Mouse (Mus musculus): ENCODE measurements around the gene Txndc9.
"Not testable (repeated sequence)": the region's sequence is repeated elsewhere in the genome, so short reads cannot be mapped to it uniquely, and the experiment has no call there.

Txndc9 gene

GRCm38 (mm10) chr1:37997867-37998266 lies at the start of gene Txndc9, which contains the start of gene Eif5b:
Gene Txndc9, minus strand, starts transcription at chr1:37997893.
Gene Eif5b, plus strand, starts transcription at chr1:37998010.
- peak; percentile 92 for DNase-seq (ENCODE audit: low read depth)

GRCm38 (mm10) chr1:38038898-38039297 lies 41.2 kb upstream of the Txndc9 start:
- peak; percentile 82 for DNase-seq (ENCODE audit: low read depth)

DNA sequence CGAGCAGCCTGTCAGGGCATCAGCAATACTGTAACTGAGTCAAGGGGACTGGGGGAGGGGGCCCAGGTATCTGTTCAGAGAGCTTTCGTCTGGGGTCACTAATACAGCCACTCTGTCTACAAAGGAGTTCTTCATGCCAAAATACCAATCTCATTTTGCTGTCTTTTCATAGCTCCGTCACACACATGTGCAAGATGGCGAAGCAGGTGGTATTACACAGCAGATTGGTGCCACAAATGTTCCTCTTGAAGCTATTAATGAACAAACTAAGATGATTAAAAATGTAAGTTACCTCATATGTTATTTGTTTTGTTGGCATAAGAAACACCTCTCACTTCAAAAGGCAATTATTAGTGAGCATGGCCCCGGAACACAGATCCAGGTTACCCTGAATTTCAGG lies 39.7 kb upstream of the Txndc9 start:
- no peak for DNase-seq (ENCODE audit: low read depth)

DNA sequence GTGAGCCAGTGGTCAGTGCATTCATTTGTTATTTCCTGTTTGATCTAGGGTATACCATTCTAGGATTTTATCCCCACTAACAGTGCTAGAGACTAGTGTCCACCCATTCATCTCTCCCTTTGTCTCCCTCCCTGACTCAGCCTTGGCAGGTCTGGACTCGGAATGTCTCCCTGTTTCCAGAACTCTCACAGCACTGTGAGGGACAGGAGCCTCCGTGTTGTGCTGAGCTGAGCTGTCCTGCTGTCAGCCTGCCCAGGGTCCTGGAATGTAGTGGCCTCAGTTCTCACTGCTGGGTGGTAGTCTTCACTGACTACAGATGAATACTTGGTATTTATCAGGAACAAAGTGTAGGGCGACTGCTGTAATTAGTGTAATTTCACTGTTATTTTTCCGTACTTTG lies 37.8 kb upstream of the Txndc9 start:
- DNase-seq (ENCODE audit: low read depth) = no peak

DNA sequence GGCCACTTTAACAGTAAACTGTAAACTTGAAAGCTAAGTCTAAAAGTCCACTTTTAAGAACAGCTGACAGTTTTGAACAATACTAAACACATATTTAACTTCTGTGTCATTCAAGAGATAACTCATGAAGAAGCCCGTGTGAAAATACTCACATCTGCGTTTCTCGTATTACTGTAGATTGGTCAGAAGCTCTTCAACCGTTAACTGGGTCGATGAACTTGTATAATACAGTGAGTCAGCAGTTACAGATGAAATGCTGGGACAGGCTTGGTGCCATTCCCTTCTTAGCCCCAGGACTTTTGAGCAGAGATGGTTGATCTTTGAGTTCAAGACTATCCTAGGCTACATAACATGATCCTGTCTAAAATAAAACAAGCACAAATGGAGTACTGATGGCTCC lies 33.7 kb upstream of the Txndc9 start:
- no peak for DNase-seq (ENCODE audit: low read depth)

DNA sequence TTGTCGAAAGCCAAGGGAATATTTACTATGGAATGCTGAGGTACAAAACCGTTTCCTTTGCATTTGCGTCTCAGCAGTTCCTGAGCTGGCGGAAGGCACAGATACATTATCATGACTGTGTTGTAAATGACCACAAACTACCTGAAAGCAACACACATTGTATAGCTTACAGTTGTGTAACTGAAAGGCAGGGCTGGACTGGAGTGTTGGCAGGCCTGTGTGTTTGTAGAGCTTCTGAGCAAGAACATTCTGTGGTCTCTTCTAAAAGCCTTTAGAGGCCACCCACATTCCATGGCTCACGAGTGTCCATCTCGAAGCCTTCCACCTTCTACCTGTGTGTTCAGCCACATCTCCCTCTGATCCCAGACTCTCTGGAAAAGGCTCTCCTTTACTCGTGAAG lies 29.6 kb upstream of the Txndc9 start:
- DNase-seq (ENCODE audit: low read depth) = no peak

DNA sequence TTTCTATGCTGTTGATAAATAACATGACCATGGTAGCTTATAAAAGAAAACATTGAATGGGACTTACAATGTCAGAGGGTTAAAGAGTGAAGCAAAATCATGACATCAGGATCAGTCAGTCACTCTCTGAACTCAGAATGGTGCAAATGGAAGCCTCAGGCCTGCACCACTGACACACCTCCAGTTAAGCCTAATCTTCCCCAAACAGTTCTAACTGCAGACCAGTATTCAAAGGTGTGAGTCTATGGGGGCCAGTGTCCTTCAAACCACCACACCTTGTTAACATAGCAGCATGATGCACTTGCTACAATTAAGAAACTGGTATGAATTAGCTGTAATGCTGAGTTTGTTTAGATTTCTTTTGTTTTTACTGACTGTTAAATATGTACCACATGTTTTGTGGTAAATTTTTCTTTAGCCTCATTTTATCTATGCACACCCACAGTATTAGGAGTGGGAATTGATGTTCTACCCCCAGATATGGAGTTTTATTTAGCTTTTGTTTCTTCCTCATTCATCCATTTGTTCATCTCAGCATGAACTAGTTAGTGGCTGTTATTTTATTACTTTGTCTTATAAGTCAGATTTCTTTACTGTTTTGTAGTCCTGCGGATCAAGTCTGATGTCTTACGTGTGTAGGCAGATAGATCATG lies 17.0 kb upstream of the Txndc9 start:
- no peak for DNase-seq (ENCODE audit: low read depth)

DNA sequence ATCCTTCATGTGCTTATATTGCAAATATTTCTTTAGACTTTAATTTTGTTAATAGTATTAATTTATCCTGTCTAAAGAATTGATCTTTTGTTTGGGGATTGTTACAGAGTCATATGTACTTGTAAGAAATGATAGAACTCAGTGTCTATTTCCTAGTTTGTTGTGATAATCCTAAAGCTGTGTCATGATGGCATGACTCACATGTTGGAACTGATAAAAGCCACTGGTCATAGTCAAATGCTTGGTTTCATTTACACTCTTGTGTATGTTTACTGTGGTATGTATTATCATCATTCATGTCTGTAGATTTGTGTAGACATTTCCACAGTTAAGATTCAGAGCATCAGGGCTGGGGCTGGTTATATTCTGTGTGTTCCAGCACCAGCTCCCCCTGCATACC lies 14.8 kb upstream of the Txndc9 start:
- peak; percentile 54 for DNase-seq (ENCODE audit: low read depth)

GRCm38 (mm10) chr1:38012104-38012503 lies 14.4 kb upstream of the Txndc9 start:
- DNase-seq (ENCODE audit: low read depth) = peak; percentile 43

DNA sequence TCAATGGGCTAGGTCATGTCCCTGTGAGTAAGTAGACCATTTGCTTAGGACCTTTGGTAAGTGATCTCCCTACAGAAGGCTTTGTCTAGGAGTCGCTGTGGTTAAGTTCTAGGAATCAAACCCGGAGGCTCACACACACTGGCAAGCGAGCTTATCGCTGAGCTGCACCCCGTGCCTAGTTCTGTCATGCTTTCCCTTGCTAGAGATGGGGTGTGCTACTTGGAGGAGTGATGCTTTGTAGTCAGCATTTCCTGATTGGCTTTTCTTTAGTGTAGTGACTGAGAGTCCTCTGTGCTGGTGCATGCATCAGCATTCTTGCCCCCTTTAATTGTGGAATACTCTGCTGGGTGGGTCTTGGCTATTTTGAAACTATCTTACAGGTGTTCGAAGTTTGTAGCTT lies 14.0 kb upstream of the Txndc9 start:
- peak; percentile 29 for DNase-seq (ENCODE audit: low read depth)

GRCm38 (mm10) chr1:38006741-38007140 lies 9.0 kb upstream of the Txndc9 start:
- DNase-seq (ENCODE audit: low read depth) = no peak

DNA sequence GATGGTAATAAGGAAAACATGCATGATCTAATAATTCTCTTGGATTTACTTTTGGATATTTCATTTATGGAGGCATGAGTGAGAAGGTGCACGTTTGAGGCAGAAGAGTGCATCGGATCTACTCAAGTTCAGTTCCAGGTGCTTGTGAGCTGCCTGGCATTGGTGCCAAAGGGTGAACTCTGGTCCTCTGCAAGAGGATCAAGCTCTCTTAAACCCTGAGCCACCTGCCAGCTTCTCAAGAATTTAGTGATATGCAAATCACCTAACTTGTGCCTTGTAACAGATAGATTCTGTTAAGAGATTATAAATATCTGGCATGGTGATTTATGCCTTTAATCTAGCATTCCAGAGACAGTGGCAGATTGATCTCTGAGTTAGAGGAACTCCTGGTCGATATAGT lies 5.4 kb upstream of the Txndc9 start:
- no peak for DNase-seq (ENCODE audit: low read depth)

DNA sequence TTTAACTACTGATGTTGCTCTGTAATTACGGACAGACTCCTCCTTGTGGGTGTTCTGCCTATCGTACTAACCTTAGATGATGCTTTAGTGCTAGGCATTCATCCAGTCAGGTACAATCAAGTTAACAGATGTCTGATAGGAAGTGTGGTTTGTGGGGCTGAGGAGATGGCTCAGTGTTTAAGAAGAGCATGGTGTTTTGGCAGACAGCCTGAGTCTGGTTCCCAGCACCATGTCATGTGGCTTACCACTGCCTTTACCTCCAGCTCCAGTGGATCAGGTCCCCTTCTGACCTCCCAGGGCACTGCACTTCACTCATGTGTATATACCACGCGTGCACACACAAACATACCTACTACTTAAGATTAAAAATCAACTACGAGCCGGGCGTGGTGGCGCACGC lies 4.3 kb upstream of the Txndc9 start:
- DNase-seq (ENCODE audit: low read depth) = peak; percentile 67

DNA sequence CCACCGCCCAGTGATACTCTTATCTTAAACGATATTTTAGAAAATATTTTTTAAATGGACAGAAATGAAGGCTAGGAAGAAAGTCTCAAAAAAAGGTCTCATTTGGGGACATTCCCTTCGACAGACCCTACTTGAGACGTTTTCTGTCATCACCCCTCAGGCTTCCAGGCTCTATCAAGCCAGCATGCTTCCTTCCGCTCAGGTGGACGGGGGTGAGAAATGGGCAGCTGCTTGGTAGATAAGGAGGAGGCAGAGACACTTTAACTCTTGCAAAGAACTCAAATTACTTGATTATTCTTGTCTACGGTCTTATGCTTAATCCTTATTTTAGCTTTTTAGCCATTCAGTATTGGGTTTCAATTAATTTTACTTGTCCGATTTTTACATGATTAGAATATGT lies 3.2 kb upstream of the Txndc9 start:
- no peak for DNase-seq (ENCODE audit: low read depth)

DNA sequence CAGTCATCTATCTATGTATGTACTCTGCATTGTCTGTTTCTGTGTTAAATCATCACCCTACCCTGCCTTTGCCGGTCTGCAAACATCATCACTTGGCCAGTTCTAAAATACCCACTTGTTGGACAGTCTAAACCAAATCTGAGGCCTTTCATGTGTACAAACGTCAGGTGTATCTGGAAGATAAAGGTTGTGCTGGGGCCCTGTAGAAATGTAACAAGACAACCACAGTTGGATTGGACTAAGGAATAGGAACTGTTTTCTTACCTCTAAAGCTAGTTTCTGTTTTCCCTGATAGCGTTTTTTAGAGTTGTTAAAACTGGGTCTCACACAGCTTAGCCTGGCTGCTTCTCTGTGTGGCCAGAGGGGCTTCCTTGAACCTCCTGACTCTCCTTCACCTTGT lies 1.9 kb upstream of the Txndc9 start:
- no peak for DNase-seq (ENCODE audit: low read depth)

DNA sequence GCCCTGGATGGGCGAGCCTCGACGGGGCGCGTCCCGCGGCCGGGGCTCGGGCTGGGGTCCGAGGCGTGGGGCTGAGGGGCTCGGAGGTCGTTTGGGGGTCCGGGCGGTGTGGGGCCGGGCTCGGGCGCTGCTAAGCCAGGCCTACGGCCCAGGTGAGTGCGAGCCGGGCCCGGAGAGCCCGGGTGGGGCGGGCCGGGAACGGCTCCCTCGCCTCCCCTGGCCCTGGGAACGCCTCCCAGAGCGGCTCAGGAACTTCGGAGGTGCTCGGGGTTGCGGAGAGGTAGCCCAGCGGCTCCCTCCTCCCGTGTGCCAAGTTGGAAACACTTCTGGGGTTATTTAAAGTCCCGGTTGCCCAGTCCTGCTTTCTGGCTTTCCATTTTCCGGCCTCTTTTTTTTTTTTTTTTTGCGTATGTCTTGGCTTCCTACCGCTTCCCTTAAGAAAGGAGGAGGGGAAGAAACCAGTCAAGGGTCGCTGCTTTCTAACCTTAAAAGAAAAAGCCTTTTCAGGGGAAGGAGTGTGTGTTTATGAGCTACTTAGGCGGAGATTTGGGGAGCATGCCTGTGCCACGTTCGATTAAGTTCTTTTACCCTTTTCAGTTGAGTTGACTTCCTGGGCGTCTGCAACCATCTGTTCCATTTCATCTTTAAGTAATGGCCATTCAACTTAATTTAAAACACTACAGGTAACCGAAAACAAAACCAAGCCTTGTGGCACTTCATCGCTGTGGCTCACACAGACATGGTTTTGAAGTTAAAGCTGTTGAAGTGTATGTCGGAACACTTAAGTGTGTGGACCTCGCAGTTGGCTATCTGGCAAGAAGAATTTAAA lies 892 bp upstream of the Txndc9 start:
- peak; percentile 36 for DNase-seq (ENCODE audit: low read depth)

DNA sequence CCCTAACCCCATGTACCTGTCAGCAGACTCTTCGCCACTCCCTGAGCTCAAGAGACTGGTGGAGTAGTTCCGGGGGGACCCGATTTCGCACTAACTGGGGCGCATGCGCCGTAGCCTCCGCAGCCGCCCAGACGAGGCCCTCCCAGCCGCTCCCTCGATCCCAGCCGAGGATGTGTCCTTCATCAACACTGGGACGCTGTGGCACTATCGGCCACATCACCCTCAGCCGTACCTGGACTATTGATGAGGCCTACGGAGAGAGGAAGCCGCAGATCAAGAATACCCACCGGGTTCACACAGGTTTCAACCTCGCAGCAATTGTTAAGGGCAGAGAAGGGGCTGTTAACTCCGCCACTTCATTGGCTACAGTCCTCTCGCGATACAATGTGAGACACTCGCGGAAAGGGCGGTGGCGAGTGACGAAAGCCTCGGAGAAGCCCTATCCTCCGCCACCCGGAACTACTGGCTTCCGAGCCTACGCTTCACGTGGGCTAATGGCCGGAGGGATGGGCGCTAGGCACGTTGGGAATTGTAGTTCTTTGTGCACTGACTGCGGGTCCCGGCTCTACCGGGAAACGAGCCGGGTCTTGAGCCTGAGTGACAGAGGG lies 712 bp downstream of the Txndc9 start:
- DNase-seq (ENCODE audit: low read depth) = peak; percentile 99

DNA sequence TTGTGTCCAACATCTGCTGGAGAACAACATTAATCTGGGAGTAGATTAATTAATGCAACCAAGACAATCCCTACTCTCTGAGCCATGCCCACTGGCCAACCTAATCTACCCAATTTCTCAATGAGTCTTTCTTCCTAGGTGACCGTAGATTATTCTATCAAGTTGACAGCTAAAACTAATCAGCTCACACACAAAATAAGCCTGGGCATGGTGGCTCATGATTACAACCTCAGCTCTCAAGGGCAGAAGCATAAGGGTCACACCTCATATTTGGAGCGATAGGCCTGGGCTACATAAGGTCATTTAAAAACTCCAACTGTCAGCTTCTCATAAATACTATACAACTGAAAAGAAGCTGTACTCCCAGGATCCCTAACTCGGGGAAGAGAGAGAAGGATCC lies 1.5 kb downstream of the Txndc9 start:
- DNase-seq (ENCODE audit: low read depth) = no peak

- DNase-seq (ENCODE audit: low read depth) = no peak
These were observed 9.8 kb downstream of the Txndc9 start for GRCm38 (mm10) chr1:37987856-37988255.

- peak; percentile 69 for DNase-seq (ENCODE audit: low read depth)
These were observed 11.8 kb downstream of the Txndc9 start for GRCm38 (mm10) chr1:37985764-37986323.

DNA sequence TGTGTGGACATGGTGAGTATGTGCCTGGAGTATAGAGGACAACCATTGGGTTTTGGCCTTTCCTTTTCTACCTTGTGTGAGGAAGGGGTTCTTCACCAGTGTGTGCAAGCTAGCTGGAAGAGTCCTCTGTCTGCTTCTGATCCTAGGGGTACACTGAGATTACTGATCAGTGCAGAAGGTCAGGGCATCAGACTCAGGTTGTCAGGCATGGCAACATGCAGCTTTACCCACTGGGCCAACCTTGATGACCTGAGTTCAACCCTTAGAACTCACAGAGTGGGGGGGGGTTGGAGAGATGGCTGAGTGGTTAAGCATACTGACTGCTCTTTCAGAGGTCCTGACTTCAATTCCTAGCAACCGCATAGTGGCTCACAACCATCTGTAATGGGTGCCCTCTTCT lies 13.4 kb downstream of the Txndc9 start:
- no peak for DNase-seq (ENCODE audit: low read depth)

- no peak for DNase-seq (ENCODE audit: low read depth)
These were observed 20.4 kb downstream of the Txndc9 start for GRCm38 (mm10) chr1:37977303-37977702.

DNA sequence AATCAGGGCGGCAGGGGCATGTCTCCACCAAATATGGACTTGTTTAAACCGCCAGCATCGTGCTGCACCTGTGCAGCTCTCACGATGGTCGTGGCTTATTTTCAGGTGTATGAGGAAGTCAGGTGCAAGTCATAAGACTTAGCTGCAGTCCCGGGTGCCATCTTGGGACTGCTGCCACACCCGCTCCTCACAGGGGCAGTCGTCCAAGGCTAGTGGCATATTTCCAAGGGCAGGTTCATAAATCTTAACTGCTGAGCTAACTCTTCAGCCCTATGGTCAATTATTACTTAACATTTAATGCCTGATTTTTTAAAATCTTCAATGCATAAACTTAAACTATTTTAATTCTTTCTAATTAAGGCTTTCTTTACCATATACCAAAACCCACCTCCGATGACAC lies 21.0 kb downstream of the Txndc9 start:
- not testable (repeated sequence) for DNase-seq (ENCODE audit: low read depth)
